Mouse (Mus musculus): ENCODE data around the gene Cnot6. TPM values are rescaled to one million over a fixed set of nuclear protein-coding genes. Genes with fewer than 3 reads are reported as not detected.

Cnot6 gene
- polyA plus RNA-seq, 1 experiment from 2014 or later = 78.7 TPM

Other genes with a start within 250 kb of the Cnot6 start
- gene Olfr1386, start 247.7 kb downstream of the Cnot6 start, polyA plus RNA-seq (2015; fragmentation: Nextera tagmentation; extraction: Ambion mirVana) = not detected in 2 replicates
- gene Olfr1385, start 223.7 kb downstream of the Cnot6 start, polyA plus RNA-seq (2015; fragmentation: Nextera tagmentation; extraction: Ambion mirVana) = not detected in 2 replicates
- gene Olfr1384, start 206.0 kb downstream of the Cnot6 start, polyA plus RNA-seq (2015; fragmentation: Nextera tagmentation; extraction: Ambion mirVana) = not detected in 2 replicates
- not detected in 2 replicates for gene Olfr1383, start 193.1 kb downstream of the Cnot6 start, polyA plus RNA-seq (2015; fragmentation: Nextera tagmentation; extraction: Ambion mirVana)
- gene Olfr1382, start 184.5 kb downstream of the Cnot6 start, polyA plus RNA-seq (2015; fragmentation: Nextera tagmentation; extraction: Ambion mirVana) = not detected in 2 replicates
- not detected in 2 replicates for gene Olfr1381, start 169.3 kb downstream of the Cnot6 start, polyA plus RNA-seq (2015; fragmentation: Nextera tagmentation; extraction: Ambion mirVana)
- gene Olfr1380, start 155.8 kb downstream of the Cnot6 start, polyA plus RNA-seq (2015; fragmentation: Nextera tagmentation; extraction: Ambion mirVana) = not detected in 2 replicates
- 1.4 TPM in 2 replicates for gene Flt4, start 103.5 kb downstream of the Cnot6 start, polyA plus RNA-seq (2015; fragmentation: Nextera tagmentation; extraction: Ambion mirVana)
- not detected in 2 replicates for gene Scgb3a1, start 49.1 kb downstream of the Cnot6 start, polyA plus RNA-seq (2015; fragmentation: Nextera tagmentation; extraction: Ambion mirVana)
- gene Gfpt2, start 81.5 kb upstream of the Cnot6 start, polyA plus RNA-seq (2015; fragmentation: Nextera tagmentation; extraction: Ambion mirVana) = 9.3 and 11.1 TPM in 2 replicates
- gene Mapk9, start 134.0 kb upstream of the Cnot6 start, polyA plus RNA-seq (2015; fragmentation: Nextera tagmentation; extraction: Ambion mirVana) = 46.8 and 47.2 TPM in 2 replicates
- 11.8 and 14.8 TPM in 2 replicates for gene Rasgef1c, start 189.1 kb upstream of the Cnot6 start, polyA plus RNA-seq (2015; fragmentation: Nextera tagmentation; extraction: Ambion mirVana)

All from forebrain, embryonic 15.5 days (tissue).